Mouse (Mus musculus) layer of hippocampus, adult 9-10 months (tissue): ENCODE data around the gene Add3.

Experiments
- DNase-seq: peaks from one replicate; pipeline ENCODE4 v3.0.0; 2022; ENCODE audit warnings: low spot score

The Add3 gene

DNA sequence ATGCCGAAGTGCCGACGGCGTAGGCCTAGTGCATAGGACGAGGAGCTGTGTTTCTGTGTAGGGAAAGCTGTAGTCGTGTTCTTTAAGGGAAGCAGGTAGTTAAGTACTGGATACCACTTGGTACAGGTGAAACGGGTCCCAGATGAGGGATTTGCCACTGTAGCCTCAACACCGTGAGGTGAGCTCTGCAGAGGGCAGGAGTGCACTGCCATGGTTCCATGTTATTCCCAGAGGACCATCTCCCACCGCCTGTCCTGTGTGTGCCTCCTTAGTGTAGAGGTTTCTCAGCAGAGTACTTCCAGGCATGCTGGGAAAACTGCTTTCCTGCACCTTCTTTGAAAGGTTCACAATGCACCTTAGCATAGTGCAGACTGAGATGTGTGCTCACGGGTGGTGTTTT lies 26.1 kb downstream of the Add3 start:
- DNase-seq, result no peak

DNA sequence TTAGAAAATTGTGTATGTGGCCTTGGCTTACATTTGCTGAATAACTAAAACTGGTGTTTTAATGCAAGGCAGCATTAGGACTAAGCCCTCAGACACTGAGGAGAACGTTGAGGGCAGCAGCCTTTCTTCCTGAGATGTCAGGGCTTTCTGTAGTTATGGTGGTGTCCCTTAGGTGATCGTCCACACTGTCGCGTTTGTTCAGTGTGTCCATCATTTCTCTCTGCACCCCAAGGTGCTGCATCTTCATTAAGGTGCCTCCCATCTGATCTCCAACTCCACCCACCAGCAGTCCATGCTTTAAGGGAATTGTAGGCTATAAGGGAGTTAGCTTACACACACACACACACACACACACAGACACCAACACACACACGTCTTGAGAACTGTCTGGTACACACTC lies 28.3 kb downstream of the Add3 start:
- DNase-seq, result no peak

DNA sequence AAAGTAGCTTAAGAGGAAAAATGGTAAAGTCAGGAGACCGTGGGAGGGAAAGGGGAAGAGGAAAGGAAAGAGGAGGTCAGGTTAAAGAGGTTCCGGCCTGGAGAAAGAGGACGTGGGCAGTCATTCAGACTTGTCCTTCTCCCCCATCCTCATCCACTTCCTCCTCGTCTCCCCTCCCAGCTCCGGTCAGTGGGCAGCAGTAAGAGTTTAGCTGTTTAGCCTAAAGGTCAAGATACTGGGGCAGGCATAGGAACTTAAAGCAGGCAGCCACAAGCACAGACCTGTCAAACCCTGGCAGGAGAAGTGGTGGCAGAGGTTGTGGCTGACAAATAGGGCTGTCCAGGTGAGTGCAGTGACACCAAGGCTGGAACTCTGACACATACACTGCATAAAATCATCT lies 30.4 kb downstream of the Add3 start:
- no peak for DNase-seq

DNA sequence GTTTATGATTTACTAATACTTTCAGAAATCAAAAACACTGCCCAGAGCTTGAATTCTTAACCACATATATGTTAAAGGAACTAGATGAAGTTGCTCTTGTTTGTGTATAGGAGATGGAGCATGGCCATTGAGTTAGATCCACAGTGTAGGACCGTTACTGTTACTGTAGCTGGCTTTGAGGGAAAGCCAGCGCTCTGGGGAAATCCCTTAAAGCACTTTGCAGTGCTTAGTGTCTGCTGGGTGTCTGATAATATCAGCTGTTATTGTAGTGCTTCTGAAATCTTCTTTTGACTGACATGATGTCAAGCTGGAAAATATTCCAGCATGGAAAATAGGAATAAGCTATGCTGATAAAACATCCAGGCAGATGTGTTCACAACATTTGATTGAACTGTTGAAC lies 33.8 kb downstream of the Add3 start:
- DNase-seq, result no peak

DNA sequence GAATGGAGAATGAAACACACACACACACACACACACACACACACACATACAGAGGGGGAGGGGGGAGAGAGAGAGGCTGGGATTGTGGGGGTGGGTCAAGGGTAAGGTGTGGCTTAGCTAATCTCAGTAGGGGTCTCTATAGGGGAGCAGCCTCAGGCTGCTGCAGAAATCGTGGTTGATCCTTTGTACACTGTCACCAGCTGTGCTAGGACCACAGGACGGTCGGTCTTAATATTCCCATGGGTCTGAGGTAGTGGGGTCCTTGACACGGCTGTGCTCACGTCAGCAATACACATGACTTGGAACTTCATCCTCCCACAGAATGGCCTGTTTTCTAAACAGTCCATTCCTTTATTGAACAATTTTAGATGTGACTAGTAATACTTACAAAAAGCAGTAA lies 35.3 kb downstream of the Add3 start:
- no peak for DNase-seq

DNA sequence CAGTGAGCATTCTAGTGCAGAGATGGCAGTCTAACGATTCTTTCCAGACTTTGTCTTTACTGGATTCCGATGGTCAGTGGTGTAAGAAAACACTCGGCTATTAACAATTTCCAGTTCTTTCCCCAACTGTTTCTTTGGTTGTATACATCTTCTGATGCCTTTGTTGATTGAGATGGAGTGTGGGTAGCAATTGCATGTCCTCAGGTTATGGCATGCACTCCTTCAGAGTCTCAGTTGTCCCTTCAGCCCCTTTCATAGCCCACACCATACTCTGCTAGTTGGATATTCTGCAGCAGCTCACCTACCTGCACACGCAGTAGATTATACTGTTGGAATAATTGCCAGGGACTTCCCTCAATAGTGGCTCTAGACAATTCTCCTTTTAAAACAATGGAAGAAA lies 36.3 kb downstream of the Add3 start:
- DNase-seq, result no peak

DNA sequence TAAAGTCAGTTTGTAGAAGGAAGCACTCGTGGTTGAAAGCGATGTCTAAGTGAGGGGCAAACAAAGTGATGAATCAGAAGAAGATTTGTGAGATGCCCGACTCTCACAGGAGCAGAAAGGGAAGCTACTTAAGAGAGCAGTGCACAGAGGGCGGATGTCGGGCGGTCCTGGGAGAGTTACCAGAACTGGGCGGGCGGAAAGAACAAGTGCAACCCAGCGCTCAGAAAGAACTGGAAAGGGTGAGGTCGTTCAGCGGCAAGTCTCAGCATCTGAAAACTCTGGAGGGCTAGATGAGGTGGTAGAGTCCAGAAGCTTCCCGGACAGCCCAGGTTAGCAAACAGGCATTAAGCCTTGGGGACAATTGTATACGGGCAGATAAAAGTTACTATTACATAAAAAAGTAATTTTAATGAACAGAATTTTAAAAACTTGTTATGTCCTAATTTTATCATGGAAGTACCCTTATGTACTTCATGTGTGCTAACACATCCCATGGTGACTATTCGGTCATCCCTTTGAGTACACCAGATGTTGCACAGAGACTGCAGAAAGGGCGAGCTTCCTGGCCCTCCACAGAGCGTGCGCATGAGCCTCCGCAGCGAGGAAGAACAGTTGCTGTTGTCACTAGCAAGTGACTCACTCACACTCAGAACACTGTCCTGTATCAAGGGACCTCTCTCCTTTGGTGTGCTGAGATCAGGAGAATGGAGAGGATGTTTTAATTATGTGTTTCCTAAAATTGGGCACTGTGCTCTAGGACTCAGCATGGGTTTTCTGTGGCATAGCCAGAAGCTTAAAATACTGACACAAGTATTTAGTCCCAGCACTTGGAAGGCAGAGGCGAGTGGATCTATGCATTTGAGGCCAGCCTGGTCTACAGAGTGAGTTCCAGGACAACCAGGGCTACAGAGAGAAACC lies 38.6 kb downstream of the Add3 start:
- DNase-seq, result no peak

DNA sequence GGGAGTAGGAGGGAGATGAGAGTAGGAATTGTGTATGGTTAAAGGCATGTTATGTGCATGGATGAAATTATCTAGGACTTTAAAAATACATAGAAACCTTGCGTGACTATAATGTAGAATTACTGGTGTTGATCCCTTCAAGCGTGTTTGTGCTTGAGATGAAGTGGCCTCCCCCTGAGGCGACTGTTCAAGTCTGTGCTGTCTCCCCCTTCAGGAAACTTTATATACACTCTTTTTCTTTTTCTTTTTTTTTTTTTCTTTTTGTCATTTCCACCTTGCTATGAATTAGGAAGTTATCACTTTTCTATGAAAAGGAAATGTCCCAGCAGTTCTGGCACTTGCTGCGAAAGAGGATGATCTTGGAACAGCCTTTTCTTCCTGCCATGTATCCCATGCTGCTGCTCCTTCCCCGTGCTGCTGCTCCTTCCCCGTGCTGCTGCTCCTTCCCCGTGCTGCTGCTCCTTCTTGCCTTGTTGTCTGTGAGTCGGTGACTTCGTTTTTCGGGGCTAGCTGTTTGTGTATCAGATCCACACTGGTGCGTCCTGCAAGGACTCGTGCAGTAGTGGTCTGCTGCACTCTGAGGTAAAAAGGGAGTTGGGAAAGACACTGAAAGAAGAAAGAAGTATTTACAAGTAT lies 40.0 kb downstream of the Add3 start:
- DNase-seq, result no peak

DNA sequence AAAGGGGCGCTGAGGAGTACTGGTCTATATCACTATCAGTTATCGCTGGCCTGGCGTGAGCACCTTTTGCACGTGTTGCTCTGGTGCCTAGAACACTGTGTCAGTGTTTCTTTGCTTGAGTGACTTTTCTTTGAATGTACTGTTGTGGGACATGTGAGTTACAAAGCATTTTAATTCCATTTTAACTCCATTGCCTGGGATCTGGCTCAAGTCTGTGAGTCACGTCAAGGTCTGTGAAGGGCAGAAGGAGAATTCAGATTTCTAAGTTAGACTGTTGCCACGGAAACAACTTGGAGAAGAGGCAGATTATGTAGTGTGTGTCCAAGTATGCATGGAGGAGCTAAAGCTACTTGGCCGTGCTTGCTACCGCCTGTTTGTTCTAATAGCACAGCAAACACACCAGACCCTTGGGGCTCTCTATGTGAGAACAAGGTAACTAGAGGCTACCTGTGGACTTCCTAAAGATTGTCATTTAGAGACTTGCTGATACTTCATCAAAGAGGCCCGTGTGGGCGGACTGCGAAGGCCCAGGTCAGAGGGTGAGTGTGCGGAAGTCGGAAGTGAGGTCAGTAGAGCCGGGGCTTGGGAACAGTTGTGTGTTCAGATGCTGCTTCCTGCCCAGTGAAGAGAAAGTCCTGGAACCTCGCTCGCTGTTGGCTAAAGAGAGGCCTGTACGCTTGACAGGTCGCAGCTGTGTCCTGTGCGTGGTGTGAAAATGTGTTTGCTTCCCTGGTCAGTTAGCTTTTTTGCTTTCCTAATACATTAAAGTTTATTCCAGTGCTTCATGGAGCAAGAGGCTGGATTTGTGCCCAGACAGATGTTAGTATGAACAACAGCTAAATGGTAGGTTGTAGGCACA lies 41.0 kb downstream of the Add3 start:
- no peak for DNase-seq

DNA sequence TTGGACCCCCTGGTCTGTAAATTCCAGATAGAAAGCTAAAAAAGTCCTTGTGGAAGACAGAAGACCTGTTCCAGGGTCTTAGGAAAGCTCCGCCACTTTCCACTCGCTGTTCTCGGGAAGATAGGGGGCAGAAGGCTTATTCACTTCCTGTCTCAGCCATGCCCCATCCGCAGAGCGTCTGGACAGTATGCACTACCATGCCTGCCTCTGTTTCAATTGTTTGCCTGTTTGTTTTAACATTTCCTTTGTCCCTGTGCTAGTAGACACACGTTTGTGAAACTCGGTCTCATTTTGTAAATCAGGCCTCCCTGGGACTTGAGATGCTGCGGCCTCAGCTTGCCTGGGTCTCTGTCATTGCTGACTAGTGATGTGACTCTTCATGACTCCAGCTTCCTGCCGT lies 43.4 kb downstream of the Add3 start:
- DNase-seq, result no peak

DNA sequence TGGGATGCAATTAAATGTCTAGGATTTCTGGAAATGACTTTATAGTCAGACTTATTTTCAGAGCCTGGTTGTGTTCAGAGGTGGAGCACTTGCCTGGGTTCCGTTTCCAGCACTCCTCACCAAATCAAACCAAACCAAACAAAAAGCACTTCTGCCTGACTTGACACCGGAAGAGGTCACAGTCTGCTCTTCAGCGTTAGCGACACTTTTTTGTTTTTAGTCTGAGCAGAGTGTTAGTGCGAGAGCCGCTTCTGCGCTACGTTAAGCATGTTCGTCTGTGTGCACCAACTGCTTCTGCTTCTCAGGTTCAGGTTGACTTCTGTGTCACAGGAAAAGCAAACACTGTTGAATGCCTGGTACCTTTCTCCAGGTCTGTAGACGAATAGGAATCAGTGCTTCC lies 44.0 kb downstream of the Add3 start:
- DNase-seq, result no peak

DNA sequence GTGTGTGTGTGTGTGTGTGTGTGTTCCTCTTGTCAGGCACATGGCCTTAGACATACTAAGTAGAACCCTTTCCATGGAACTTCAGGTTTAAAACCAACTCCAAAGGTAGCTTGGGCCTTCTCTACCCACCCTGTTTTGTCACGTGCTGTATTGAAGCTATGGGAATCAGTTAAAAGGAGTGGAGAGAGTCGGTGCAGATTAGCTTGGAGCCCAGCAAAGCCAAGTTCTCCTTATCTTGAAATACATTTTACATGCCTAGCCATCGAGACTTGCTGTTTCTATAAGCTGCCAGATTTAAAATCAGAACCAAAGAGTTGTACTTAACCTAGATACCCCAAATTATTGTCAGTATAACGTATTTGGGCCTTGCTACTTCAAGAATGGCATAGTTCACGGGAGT lies 44.7 kb downstream of the Add3 start:
- no peak for DNase-seq

DNA sequence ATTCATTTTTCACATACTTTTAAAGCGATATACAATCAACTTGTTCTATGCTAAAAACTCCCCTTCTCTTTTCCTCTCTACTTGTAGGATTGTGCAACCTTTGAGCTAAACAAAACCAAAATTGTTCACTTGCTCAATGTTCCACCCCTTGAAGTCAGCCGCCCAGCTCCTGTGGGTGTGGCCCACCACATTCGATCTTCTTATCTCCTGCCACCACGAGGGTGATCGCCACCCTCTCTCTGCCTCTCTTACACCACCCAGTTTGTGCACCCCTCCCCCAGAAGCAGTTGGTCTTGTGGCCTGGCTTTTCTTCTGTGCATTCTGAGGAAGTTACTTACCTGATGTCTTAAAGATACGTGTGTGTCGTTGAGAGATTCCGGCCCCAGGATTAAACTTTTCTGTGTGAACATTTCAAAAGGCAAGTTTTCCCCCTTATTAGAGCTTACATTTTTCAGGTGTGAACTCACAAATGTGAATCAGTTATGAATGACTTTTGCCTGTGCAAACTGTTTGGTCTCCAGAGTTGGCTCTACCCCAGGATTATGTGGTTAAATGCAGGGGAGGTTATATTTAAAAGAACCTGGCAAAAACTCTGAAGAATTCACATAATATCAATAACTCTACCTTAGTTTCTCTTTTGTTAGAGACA lies 45.4 kb downstream of the Add3 start:
- no peak for DNase-seq

DNA sequence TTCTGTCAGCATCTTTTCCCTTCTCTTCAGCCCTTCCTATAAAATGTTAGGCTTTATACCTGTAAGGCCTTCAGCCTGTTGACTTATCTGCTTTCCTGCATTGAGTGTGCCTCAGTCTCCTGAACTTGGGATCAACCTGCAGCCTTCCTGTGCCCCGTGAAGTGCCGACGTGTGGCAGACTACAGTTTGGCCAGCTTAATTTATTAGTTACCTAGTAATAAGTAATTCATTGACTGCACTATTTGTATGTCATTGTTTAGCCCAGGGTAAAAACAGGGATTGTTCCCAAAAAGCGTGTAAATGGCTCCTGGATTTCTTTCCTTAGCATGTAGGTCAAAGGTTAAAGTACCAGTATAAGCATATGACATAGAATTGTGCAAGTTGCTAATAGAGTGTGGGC lies 46.2 kb downstream of the Add3 start:
- DNase-seq, result no peak

DNA sequence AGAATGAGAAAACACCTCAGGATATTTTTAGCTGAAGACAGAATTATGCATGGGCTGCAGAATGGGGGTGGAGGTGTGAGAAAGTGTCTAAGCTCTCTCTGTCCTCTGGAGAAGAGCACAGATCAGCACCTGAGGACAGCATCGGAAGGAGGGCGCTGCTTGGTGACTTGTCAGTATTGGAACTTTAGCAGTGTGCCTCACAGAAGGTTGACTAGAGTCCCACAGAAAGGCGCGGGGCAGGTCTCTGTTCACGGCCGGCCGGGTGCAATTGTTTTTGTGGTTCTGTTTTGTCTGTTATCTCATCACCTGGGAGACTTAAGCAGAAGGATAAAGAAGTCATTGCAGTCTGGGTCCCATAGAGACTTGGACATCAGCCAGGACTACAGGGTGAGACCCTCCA lies 47.3 kb downstream of the Add3 start:
- no peak for DNase-seq

DNA sequence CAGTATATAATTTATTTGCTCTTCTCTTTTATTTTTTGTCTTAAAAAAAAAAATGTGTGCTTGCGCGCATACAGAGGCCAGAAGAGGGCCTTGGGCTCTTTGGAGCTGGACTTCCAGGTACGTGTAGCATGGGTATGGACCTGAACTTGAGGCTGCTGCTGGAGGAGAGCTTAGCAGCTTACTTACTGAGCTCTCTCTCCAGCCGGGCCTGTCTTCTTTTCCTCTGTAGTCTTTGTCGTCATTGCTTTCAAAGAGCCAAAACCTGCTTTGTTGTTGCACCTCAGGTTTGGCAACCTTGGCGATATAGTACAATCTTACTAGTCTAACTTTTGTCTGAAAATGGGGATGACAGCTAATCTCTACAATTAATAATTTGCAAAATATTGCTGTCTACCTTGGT lies 47.9 kb downstream of the Add3 start:
- no peak for DNase-seq

DNA sequence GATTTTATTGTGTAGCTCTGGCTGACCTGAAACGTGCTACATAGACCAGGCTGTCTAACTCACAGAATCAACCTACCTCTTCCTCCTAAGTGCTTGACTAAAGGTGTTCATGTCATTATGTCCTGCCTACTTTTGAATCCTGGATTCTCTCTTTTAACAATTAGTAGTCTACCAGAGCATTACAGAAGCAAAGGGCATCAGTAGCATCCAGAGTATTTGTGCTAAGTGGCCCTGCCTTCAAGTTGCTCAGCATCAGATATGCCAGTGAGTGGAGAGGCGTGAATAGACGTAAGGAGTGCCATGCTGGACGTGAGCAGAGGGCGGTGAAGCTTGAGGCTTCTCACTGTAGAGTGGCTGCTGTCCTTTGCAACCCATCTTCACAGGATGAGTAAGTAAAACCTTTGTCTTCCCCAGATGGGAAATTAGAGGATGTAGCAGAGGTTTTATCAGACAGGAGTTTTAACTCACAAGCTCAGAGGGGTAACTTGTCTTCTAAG lies 48.5 kb downstream of the Add3 start:
- no peak for DNase-seq

DNA sequence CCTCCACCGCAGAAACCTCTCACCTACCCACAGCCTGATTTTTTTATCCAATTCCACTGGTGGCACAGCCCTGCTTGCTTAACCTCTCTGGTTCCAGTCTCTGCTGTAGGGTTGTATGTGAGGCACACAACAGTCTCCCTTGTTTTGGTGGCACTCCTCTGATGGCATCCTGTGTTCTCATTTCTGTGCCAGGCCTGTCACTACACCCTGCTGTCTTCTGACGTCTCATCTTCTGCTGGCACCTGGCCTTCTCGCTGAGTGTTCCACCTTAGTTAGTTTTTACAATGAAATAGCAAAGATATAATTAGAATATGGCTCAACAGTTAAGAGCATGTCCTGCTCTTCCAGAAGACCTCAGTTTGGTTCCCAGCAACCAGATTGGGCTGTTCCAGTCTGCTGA lies 49.5 kb downstream of the Add3 start:
- no peak for DNase-seq

DNA sequence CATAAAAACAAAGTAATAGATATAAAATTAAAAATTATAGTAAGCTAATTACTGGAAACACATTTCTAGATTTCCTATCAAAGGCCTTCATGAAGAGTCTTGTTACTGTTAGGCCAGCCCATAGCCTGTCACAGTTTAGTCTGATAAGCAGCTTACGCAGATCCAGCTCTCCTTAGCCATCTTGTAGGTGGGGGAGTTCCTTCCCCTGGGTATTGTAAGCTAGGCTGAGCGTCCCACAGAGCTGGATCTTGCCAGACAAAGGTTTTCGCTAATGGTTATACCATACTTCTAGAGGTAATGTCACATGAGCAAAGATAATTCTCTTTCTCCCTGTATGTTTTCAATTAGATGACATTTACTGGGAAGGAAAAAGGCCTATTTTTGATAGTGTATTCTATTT lies 50.0 kb downstream of the Add3 start:
- no peak for DNase-seq

DNA sequence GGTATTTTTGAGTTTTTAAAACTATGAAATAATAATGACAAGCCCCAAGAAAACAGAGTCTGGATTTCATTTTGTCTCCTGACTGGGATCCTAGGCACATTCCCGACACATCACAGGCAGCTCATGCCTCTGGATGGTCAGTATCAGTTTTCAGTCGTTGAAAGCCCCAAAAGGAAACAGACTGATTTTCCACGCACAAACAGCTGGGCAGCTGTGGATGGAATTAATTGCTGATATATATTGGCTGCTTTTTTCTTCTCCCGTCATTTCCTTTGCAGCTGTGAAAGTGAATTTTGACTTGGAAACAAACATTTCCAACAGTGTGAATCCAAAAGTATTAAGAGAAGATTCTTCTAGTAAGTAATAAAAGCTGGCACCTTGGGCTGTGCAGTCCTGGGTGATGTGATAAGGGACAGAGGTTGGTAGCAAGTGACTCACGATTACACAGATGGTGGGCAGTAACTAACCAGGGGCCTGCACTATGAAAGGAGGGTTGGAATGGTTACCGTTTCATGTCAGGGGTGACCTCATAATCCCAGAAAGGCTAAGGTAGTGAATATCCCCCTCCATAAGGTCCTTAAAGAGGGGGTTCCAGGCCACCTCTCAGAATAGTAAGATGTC lies 51.7 kb downstream of the Add3 start:
- no peak for DNase-seq

DNA sequence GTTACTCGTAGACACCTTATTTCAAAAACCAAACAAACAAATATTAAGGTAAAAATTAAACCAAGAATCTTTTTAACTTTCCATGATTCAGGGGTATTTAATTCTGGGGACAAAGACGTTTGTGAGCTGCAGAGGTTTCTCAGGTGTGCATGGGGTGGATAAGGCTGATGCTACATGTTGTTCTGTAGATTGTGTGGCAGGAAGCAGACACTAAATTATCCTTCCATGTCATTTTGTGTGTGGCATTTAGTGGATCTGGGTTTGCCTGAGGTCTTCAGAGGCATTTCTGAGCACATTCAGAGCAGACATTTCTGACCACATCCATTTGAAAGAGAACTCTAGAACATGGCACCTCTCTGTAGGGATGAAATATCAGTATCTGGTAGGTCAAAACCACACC lies 52.9 kb downstream of the Add3 start:
- no peak for DNase-seq
